Mouse (Mus musculus) C2C12 (cell line): Measurements from ENCODE around the gene Bod1. TPM values are rescaled to one million over a fixed set of nuclear protein-coding genes. Genes with fewer than 3 reads are reported as not detected.

Experiments
- H3K27me3 ChIP-seq: one replicate; pipeline ENCODE4 v1.6.1; 2011; ENCODE audit not compliant: control insufficient read depth, insufficient read depth, insufficient read length
- H3K36me3 ChIP-seq: one replicate; pipeline ENCODE4 v1.6.1; 2011; ENCODE audit not compliant: control insufficient read depth, insufficient read depth
- H3K4me3 ChIP-seq: one replicate; pipeline ENCODE4 v1.5.1; 2011; ENCODE audit warnings: mild to moderate bottlenecking, control low read depth; ENCODE audit not compliant: poor library complexity, insufficient read depth, severe bottlenecking
- H3K79me2 ChIP-seq: one replicate; pipeline ENCODE4 v1.6.1; 2011; ENCODE audit not compliant: control insufficient read depth, insufficient read depth
- H3K79me3 ChIP-seq: one replicate; pipeline ENCODE4 v1.6.1; 2011; ENCODE audit warnings: low read depth, control low read depth
- H3ac ChIP-seq: one replicate; pipeline ENCODE3; 2011; ENCODE audit warnings: low read depth; ENCODE audit not compliant: control insufficient read depth, insufficient read length
- CEBPB ChIP-seq: IDR thresholded peaks from one replicate; pipeline ENCODE4 v1.6.1; 2011; ENCODE audit warnings: low read depth, mild to moderate bottlenecking, control low read depth, moderate library complexity
- CTCF ChIP-seq: IDR thresholded peaks from one replicate; pipeline ENCODE4 v1.5.1; 2011; ENCODE audit not compliant: control insufficient read depth, insufficient read depth, insufficient read length
- FOSL1 ChIP-seq: IDR thresholded peaks from one replicate; pipeline ENCODE4 v1.8.0; 2011; ENCODE audit warnings: mild to moderate bottlenecking, low read length; ENCODE audit not compliant: poor library complexity, insufficient read depth, severe bottlenecking
- MAX ChIP-seq: IDR thresholded peaks from one replicate; pipeline ENCODE4 v1.6.1; 2011; ENCODE audit warnings: mild to moderate bottlenecking, control low read depth
- MYOD1 ChIP-seq: IDR thresholded peaks from one replicate; pipeline ENCODE4 v1.6.1; 2011; ENCODE audit warnings: low read depth; ENCODE audit not compliant: control insufficient read depth, insufficient read length
- MYOG ChIP-seq: IDR thresholded peaks from one replicate; pipeline ENCODE4 v1.6.1; 2011; ENCODE audit not compliant: control insufficient read depth, insufficient read length; ENCODE audit errors: extremely low read depth
- USF1 ChIP-seq: IDR thresholded peaks from one replicate; pipeline ENCODE4 v1.6.1; 2011; ENCODE audit warnings: low read depth, mild to moderate bottlenecking, control low read depth, moderate library complexity
- polyA plus RNA-seq: library from polyadenylated mRNA; unstranded; fragments of >200 nt; fragmentation: generic; extraction: Trizol; gene quantifications from one replicate; pipeline ENCODE4 v1.2.1, GENCODE M21; 2012; ENCODE audit warnings: missing spikeins

The Bod1 gene
- polyA plus RNA-seq, 1 experiment, result 90.4 TPM

GRCm38 (mm10) chr11:31663501-31663900, 8.2 kb downstream of the Bod1 start:
- no peaks in the 10 kb centered on the region for H3K27me3 ChIP-seq
- no peaks in the 10 kb centered on the region for H3K79me3 ChIP-seq
- H3ac ChIP-seq, result no peak overlapping the region
- H3K79me2 ChIP-seq, result no peaks in the 10 kb centered on the region
- no peak overlapping the region for H3K4me3 ChIP-seq
- H3K36me3 ChIP-seq, result peaks cover 36% of the 10 kb centered on the region
- TF ChIP-seq MYOD1, result no peak

DNA sequence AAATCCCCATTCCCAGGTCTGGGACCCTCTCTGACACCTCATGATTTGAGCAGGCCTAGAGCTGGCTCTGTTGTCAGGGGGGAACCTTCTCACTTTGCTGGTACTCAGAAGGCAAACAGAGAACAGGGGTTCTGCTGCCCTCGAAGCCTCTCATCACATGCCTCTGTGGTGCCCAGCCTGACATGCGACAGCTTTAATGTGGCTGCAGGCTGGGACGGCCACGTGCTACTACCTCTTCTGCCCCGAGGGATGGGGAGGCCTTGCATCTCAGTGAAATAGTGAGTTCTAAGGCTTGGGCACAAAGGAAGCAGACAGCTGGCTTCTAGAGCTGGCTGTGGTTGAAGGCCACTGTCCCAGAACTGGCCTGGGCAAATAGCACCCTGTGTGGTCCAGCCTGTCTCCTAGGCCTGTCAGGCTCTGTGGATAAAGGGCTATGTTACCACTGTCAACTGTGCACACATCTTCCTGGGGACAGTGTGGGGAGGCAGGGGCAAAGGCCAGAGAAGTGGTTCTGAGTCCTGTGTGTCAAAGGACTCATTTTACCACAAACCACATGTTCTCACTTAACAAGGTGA, 8.7 kb downstream of the Bod1 start:
- TF ChIP-seq MYOD1 (no peak), MYOG (no peak), MAX (no peak), CEBPB (no peak), FOSL1 (no peak), CTCF (no peak), USF1 (no peak)
- Histone ChIP-seq H3K79me2 (no peaks in the 10 kb centered on the region), H3K4me3 (no peak overlapping the region), H3K27me3 (no peaks in the 10 kb centered on the region), H3K36me3 (peaks cover 33% of the 10 kb centered on the region), H3ac (no peak overlapping the region), H3K79me3 (no peaks in the 10 kb centered on the region)

DNA sequence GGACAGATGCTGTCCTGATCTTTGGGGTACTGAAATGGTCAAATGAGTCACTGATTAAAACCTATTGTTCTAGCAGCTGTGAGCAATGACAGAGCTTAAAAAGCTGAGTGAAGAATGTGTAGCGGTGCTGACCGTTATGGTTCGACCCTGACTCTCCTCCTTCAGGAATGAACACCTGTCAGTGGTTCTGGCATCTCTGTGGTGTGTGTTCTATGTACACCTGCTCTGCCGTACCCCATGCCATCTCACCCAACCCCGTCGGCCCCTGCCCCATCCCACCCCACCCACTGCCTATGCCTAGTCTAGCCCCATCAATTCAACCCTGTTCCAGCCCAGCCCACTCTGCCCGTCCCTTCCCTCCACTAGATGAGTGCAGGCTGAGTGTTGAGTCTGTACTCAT, 9.5 kb downstream of the Bod1 start:
- Histone ChIP-seq H3K4me3 (no peak overlapping the region), H3K36me3 (peaks cover 30% of the 10 kb centered on the region), H3K27me3 (no peaks in the 10 kb centered on the region), H3K79me3 (no peaks in the 10 kb centered on the region), H3ac (no peak overlapping the region), H3K79me2 (no peaks in the 10 kb centered on the region)
- no peak for TF ChIP-seq MYOD1
- no peak for TF ChIP-seq CTCF
- no peak for TF ChIP-seq USF1
- TF ChIP-seq CEBPB, result no peak
- no peak for TF ChIP-seq MYOG
- no peak for TF ChIP-seq FOSL1
- TF ChIP-seq MAX, result no peak

DNA sequence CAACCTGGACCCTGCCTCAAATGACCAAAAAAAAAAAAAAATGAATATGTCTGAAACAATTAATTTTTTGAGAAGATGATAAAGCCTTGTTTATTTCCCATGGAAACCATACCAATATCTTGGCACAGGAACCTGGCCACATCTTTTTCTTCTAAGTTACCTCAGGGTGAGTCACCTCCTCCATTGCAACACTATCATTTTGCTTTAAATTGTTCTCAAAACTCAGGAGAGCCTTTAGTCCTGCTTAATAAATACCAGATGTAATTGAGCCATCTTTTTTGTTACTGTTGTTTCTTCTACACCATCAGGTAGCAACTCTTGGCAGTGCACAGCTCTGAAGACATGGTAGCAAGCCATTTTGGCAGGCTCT, 13.9 kb downstream of the Bod1 start:
- Histone ChIP-seq H3K79me3 (no peaks in the 10 kb centered on the region), H3K4me3 (no peak overlapping the region), H3ac (no peak overlapping the region), H3K79me2 (no peaks in the 10 kb centered on the region), H3K27me3 (no peaks in the 10 kb centered on the region), H3K36me3 (no peaks in the 10 kb centered on the region)
- no peak for TF ChIP-seq USF1
- no peak for TF ChIP-seq MYOD1
- no peak for TF ChIP-seq MAX
- TF ChIP-seq MYOG, result no peak
- TF ChIP-seq CTCF, result no peak
- TF ChIP-seq FOSL1, result no peak
- no peak for TF ChIP-seq CEBPB

DNA sequence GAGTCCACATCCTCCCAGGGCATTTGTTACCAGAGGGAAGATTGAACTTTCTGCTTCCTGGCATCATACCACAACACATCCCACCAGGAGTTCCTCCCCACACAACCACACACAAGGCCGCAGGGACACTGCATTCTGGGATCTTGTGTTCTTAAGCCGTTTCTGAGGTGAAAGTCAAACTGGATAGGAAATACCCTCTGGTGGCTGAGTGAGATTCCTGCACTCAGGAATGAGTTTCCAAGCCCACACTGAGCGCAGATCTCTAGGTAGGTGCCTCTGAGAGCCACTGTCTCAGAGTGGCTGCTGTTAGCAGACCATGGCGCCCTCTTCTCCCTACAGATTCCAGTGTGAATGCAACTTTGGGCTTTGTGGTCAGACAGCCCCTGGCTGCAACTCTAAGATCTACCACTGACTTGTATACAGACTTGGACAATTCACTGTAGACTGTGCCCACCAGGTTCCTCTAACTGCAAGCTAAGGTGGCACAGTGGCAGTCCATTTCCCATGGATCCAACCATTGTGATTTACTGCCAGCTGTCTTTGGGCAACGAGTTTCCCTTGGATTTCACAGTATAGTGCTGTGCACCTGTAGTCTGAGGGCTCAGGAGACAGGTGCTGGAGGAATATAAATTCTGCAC, 14.4 kb downstream of the Bod1 start:
- no peak overlapping the region for H3K4me3 ChIP-seq
- no peaks in the 10 kb centered on the region for H3K79me3 ChIP-seq
- no peaks in the 10 kb centered on the region for H3K36me3 ChIP-seq
- H3K79me2 ChIP-seq, result no peaks in the 10 kb centered on the region
- no peak for TF ChIP-seq USF1
- TF ChIP-seq MAX, result no peak
- TF ChIP-seq MYOG, result no peak
- no peak for TF ChIP-seq MYOD1
- no peaks in the 10 kb centered on the region for H3K27me3 ChIP-seq
- no peak overlapping the region for H3ac ChIP-seq

- Histone ChIP-seq H3K36me3 (no peaks in the 10 kb centered on the region), H3K4me3 (no peak overlapping the region), H3K79me3 (no peaks in the 10 kb centered on the region), H3ac (no peak overlapping the region), H3K27me3 (no peaks in the 10 kb centered on the region), H3K79me2 (no peaks in the 10 kb centered on the region)
- TF ChIP-seq MAX (no peak), MYOD1 (no peak), MYOG (no peak)
These were observed 22.2 kb downstream of the Bod1 start for GRCm38 (mm10) chr11:31649507-31649906.

GRCm38 (mm10) chr11:31647268-31647667, 24.4 kb downstream of the Bod1 start:
- no peaks in the 10 kb centered on the region for H3K79me3 ChIP-seq
- no peaks in the 10 kb centered on the region for H3K79me2 ChIP-seq
- H3K36me3 ChIP-seq, result no peaks in the 10 kb centered on the region
- no peak overlapping the region for H3ac ChIP-seq
- TF ChIP-seq CEBPB, result no peak
- no peak for TF ChIP-seq MYOG
- TF ChIP-seq CTCF, result no peak
- TF ChIP-seq FOSL1, result no peak
- no peak for TF ChIP-seq MAX
- no peak for TF ChIP-seq USF1
- no peak for TF ChIP-seq MYOD1
- H3K27me3 ChIP-seq, result no peaks in the 10 kb centered on the region
- H3K4me3 ChIP-seq, result no peak overlapping the region
